Mouse (Mus musculus): ENCODE data around the gene Hdac7.

DNA sequence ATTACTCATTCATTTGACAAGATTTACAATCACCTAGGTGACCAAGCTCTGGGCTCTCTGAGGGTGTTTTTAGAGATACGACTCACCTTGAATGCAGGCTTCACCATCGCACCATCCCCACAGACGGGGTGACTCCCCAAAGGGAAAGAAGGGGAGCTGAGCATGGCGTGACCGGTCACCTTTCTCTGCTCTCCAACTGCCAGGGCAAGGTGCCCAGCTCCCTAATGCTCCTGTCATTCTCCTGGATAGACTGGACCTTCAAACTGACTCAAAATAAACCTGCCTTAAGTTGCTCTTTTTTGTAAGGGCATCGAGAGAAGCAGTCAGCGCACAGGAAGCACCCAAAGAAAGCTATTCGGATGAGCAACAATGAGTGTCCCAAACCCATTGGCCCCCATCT, 74.0 kb downstream of the Hdac7 start:
- TF ChIP-seq POLR2A (IDR thresholded peaks at IDR 0.05; ENCODE audit: borderline replicate concordance, control insufficient read depth, low read depth, low read length) (no peak), CTCF (IDR thresholded peaks at IDR 0.05; ENCODE audit: control insufficient read depth, insufficient read depth, low read length) (no peak)
